Mouse (Mus musculus) macrophage (primary cell): Measurements from ENCODE around the gene Cngb1. TPM values are rescaled to one million over a fixed set of nuclear protein-coding genes. Genes with fewer than 3 reads are reported as not detected.

Source experiments
- H3K27ac ChIP-seq: fragments of 350-480 bp; formaldehyde crosslinking; 2 replicates; pipeline ENCODE4 v1.9.0; 2021
- H3K36me3 ChIP-seq: fragments of 350-480 bp; formaldehyde crosslinking; 2 replicates; pipeline ENCODE4 v1.9.0; 2021; ENCODE audit errors: inconsistent target
- H3K4me3 ChIP-seq: fragments of 350-480 bp; formaldehyde crosslinking; 2 replicates; pipeline ENCODE4 v1.9.0; 2021; ENCODE audit errors: inconsistent target
- H3K79me2 ChIP-seq: fragments of 350-480 bp; formaldehyde crosslinking; 2 replicates; pipeline ENCODE4 v1.9.0; 2021; ENCODE audit errors: inconsistent target
- WGBS: methylation state at CpG from one replicate; pipeline ENCODE4 v1.1.7; 2026; ENCODE audit warnings: inconsistent platforms; ENCODE audit not compliant: missing documents; 5-methylcytosine and 5-hydroxymethylcytosine counted together
- polyA plus RNA-seq: library from polyadenylated mRNA; stranded (reverse); fragments of 250-400 nt; gene quantifications from 3 replicates; pipeline ENCODE4 v1.2.4, GENCODE M21; 2018; ENCODE audit warnings: inconsistent platforms
- total RNA-seq, 78 experiments: library from RNA; depleted of rRNA; stranded (reverse); fragments of 250-400 nt; gene quantifications; 1 replicate in 9 of 78; 2 replicates in 24 of 78; 3 replicates in 43 of 78; 4 replicates in 2 of 78; pipeline ENCODE4 v1.2.4; 2018; ENCODE audit warnings: inconsistent platforms in 56 of 78

Cngb1 gene
- total RNA-seq (2018; cell fraction: chromatin; rRNA removed), result under 1 TPM in 3 of 26 experiments, not detected in 23; 0.14 to 0.33 (median 0.22) TPM
- total RNA-seq (2018; cell fraction: cytosol; rRNA removed), result 1 to 10 TPM in 1 of 26 experiments, under 1 TPM in 18, not detected in 7; 0.03 to 1.1 (median 0.23) TPM
- under 1 TPM in 5 of 26 experiments, not detected in 21; 0.10 to 0.72 (median 0.60) TPM for total RNA-seq (2018; cell fraction: nucleus; rRNA removed)
- 0.03 to 0.28 TPM in 2 of 3 replicates, not detected in the other for polyA plus RNA-seq

DNA sequence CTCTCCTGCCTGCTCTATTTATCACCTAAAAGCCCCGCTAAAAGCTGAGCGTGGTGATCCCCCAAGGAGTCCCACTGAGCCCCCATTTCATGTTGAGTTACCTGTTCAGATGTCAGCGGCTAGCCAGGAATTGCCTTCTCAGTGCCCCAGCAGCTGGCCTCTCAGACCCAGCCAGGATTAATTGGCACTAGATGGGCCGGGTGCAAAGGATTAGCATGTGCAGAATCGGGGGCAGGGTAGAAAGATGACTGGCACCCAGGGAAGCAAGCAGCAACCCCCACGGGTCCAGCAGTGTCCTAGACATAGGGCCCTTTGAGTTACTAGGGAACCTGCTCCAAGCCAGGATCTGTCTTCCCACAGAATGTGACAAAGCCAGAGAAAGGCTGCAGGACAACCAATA lies at the start of gene Cngb1:
Gene Cngb1 (minus strand): TSS at position 155 of the 400 bp plus-strand sequence.
- Histone ChIP-seq H3K79me2 (no peaks in the 10 kb centered on the region), H3K27ac (no peak within 1 kb of the TSS)

DNA sequence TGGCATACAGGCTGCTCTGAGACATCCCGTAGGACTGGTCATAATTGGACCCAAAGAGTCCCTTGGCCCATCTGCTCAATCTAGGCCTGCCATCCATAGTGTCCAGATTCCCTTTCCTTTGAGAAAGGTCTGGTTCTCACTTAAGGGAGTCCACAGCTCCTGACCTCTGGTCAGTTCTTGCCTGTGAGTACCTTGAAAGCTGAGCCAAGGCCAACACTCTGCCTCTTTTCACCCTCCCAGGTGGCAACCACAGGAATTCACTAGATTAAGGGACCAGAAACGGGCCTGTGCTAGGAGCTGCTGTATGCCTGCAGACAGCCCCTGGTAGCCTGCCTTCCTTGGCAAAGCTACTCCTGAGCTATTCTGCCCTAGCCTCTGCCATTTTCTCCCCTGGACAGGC lies 48.2 kb upstream of the Cngb1 start:
- Histone ChIP-seq H3K36me3 (no peaks in the 10 kb centered on the region), H3K27ac (no peak overlapping the region), H3K4me3 (no peak overlapping the region), H3K79me2 (no peaks in the 10 kb centered on the region)
- WGBS, result 95% methylated on average over 2 of the region's 2 CpGs

More for the DNA sequence above, at the start of gene Cngb1:
- H3K36me3 ChIP-seq, result no peaks in the 10 kb centered on the region
- 86% methylated on average over 6 of the region's 6 CpGs for WGBS
- no peak within 1 kb of the TSS for H3K4me3 ChIP-seq

DNA sequence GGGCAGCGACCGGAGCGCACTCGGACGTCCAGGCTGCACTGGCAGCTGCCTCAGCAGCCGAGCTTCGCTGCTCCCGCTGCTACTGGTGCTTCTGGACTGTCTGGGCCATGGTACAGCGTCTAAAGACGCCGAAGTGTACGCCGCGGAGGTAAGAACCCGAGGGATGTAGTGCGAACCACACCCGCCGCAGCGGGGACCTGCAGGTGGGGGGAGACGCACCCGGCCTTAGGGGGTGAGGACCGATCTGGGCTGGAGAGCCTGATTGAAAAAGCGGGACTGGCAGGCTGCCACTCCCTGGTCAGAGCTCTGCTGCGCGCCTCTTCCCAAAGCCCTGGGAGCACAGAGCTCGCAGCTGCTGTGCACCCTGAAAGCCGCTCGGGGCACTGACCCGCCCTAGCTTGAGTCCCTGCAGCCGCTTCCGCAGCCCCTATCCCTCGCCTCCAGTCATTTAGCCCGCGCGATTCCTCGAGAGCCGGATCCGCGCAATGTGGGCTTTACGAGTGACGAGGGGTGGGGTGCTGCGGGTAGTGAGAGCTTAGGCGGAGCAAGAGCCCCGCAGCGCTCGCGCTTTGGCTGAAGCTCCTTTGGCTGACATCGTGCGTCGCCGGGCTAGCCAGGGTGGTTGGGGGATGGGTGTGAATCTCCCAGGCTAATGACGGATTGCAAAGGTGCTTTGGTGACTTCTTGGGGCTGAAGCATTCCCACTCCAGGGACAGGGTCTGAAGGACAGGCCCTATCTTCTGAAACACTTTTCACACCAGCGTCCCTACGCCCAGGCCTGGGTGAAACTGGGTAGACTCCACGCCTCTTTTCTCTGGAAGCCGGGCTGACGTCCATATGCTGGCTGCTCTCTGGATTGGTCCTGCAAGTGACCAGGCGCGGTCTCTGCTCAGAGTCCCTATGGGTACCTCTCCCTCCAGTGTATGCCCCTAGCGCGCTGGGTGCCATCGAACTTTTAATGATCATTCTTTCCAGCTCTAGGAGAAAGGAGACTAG lies 46.8 kb upstream of the Cngb1 start:
- no peaks in the 10 kb centered on the region for H3K79me2 ChIP-seq
- no peak overlapping the region for H3K4me3 ChIP-seq
- WGBS, result 14% methylated on average over 61 of the region's 62 CpGs
- H3K36me3 ChIP-seq, result no peaks in the 10 kb centered on the region
- no peak overlapping the region for H3K27ac ChIP-seq

- Histone ChIP-seq H3K4me3 (no peak within 1 kb of the TSS), H3K36me3 (peaks cover 7% of the 10 kb centered on the region; the same call in 1 of the 2 replicates), H3K79me2 (no peaks in the 10 kb centered on the region), H3K27ac (no peak within 1 kb of the TSS)
- WGBS, result under 1% methylated on average over 66 of the region's 80 CpGs
These were observed 45.9 kb upstream of the Cngb1 start, which contains the start of gene Mmp15 for GRCm38 (mm10) chr8:95352151-95352870. TSS of gene Mmp15 (plus strand) at chr8:95352268.

GRCm38 (mm10) chr8:95351461-95351860 lies 45.1 kb upstream of the Cngb1 start:
- WGBS, result 14% methylated on average over 15 of the region's 15 CpGs
- H3K79me2 ChIP-seq, result no peaks in the 10 kb centered on the region
- H3K27ac ChIP-seq, result no peak overlapping the region
- peaks cover 16% of the 10 kb centered on the region; the same call in 1 of the 2 replicates for H3K36me3 ChIP-seq
- no peak overlapping the region for H3K4me3 ChIP-seq

GRCm38 (mm10) chr8:95348811-95349630 lies 42.6 kb upstream of the Cngb1 start:
- Histone ChIP-seq H3K79me2 (no peaks in the 10 kb centered on the region), H3K27ac (peak overlapping the region; percentile 25; the same call in 1 of the 2 replicates), H3K4me3 (no peak overlapping the region), H3K36me3 (peaks cover 40% of the 10 kb centered on the region)
- 24% methylated on average over 18 of the region's 19 CpGs for WGBS

DNA sequence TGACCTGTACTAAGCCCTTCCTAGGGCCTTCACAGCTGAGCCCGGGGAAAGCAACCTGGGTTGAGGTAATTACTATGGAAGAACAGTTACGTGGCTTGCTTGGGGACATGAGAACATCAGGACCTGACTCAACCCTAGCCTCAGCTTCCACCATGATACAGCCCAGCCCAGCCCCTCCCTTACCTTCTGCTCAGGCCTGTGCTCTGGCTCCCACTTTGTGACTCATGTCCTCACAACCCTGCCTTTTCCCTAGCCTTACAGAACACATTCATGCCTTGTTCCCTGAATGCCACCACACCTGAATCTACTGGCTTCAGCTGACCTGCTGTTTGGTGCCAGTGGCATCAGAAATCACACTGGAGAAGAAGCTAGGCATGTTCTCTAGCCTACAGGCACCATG lies 42.0 kb upstream of the Cngb1 start:
- Histone ChIP-seq H3K36me3 (peaks cover 47% of the 10 kb centered on the region), H3K79me2 (no peaks in the 10 kb centered on the region), H3K27ac (peak overlapping the region; percentile 25; the same call in 1 of the 2 replicates), H3K4me3 (no peak overlapping the region)
- WGBS, result 91% methylated on average over 2 of the region's 2 CpGs

- H3K4me3 ChIP-seq, result no peak overlapping the region
- no peaks in the 10 kb centered on the region for H3K79me2 ChIP-seq
- no peak overlapping the region for H3K27ac ChIP-seq
- 63% methylated on average over 8 of the region's 8 CpGs for WGBS
- H3K36me3 ChIP-seq, result peaks cover 61% of the 10 kb centered on the region
These were observed 40.5 kb upstream of the Cngb1 start for GRCm38 (mm10) chr8:95346643-95347545.

DNA sequence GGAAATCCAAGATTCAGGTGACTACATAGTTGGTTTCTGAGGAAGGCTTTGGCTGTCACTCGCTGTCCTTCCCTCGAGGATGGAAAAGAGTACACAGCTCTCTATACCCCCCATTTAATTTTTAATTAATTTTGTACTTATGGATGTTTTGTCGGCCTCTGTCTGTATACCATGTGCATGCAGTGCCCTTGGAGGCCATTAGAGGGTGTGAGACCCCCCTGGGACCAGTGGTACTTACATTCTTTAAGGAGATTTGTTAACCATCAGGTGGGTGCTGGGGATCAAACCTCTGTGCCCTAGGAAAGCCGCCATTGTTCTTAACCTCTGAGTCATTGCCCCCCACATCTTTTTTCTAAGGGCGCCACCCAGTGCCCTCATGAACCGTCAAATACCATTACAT lies 38.3 kb upstream of the Cngb1 start:
- Histone ChIP-seq H3K36me3 (peaks cover 84% of the 10 kb centered on the region), H3K4me3 (no peak overlapping the region), H3K79me2 (peaks cover 20% of the 10 kb centered on the region; the same call in 1 of the 2 replicates), H3K27ac (no peak overlapping the region)
- WGBS, result 94% methylated on average over 6 of the region's 6 CpGs

DNA sequence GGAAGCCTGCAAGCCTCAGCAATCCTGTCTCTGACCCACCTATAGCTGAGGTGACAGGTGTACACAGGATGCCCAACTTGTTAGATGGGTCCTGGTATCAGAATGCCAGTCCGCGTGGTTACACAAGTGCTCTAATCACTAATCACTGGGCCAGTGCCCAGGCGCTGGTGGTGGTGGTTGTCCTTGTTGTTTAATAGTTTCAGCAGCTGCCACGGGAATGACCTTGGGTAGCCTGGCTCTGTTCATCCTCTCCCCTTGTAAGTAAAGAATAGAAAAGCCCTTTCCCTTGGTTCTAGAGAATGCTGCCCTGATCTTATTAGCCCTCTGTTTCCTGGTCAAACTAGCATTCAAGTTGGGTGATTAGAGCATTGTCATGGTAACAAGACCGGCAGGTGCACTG lies 35.3 kb upstream of the Cngb1 start:
- peaks cover 95% of the 10 kb centered on the region for H3K36me3 ChIP-seq
- H3K4me3 ChIP-seq, result no peak overlapping the region
- no peak overlapping the region for H3K27ac ChIP-seq
- WGBS, result 92% methylated on average over 5 of the region's 5 CpGs
- peaks cover 50% of the 10 kb centered on the region for H3K79me2 ChIP-seq

- Histone ChIP-seq H3K79me2 (peaks cover 84% of the 10 kb centered on the region), H3K4me3 (peak overlapping the region; percentile 14; the same call in 1 of the 2 replicates), H3K36me3 (peaks cover 57% of the 10 kb centered on the region), H3K27ac (peak overlapping the region; percentile 86)
These were observed 30.0 kb upstream of the Cngb1 start for GRCm38 (mm10) chr8:95336363-95336762.

DNA sequence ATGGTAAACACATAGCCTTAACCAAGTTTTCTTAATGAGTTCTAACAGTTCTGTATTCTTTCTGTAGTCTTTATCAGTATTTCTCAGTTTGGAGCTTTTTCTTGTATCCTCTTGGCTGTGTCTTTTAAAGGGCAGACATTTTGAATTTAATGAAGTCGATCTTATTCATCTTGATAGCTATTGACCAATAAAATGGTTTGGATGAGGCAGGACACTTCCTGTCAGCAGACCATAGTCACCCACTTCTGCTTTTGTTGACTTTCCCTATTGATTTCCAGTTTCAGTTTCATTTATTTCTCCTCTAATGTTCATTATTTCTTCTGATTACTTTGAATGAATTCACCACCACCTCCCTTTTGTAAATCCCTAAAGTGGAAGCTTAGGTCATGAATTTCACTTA lies 29.3 kb upstream of the Cngb1 start:
- H3K4me3 ChIP-seq, result peak overlapping the region; percentile 14; the same call in 1 of the 2 replicates

More for the DNA sequence above, 29.3 kb upstream of the Cngb1 start:
- Histone ChIP-seq H3K36me3 (peaks cover 51% of the 10 kb centered on the region), H3K79me2 (peaks cover 84% of the 10 kb centered on the region), H3K27ac (peak overlapping the region; percentile 86)
- WGBS, result 0% methylated on average over 1 of the region's 1 CpGs
